In the genomic region with DNA sequence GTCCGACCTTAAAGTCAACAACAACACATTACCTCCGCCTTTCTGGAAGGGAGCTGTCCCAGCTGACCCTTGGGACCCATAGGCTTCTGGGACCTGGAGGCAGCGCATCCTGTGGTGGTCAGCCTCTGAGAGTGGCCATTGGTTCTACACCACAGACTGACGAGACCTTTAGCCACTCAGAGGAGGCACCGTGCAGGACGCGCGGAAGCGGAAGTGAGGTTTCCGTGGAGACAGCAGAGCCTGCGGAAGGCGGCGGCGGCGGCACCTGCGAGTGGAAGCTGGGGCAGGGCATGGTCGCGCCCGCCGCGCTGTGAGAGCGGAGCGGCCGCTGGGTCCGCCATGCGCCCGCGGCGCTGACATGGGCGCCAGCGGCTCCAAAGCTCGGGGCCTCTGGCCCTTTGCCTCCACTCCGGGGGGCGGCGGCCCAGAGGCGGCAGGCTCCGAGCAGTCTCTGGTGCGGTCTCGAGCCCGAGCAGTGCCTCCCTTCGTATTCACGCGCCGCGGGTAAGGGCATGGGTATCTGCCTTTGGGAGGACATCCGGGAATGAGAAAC, we compare ENCODE assay signal across 7 mouse cellular contexts. TPM values are rescaled to one million over a fixed set of nuclear protein-coding genes. Genes with fewer than 3 reads are reported as not detected.
A peak's percentile ranks its signal among the peaks of the same experiment; 100 is the strongest.
DNase-seq lines count a peak whose midpoint lies in the region; ATAC-seq lines count a peak whose summit lies in the region.

A gene (plus strand): TSS at position 227 of the 553 bp plus-strand sequence.

- ATAC-seq in inflammation-experienced regulatory T-cells, adult 6 months = peak; percentile 97
- peak; percentile 91 for ATAC-seq in megakaryocyte-erythroid progenitor cell, adult 5-6 weeks (replicated peaks; ENCODE audit: low FRiP score, low TSS enrichment, poor library complexity, severe bottlenecking)

- intact Hi-C loops in left cerebral cortex, postnatal 10 days (cut with DNase I) = no loop called here

- DNase-seq in adrenal gland, adult (ENCODE audit: inconsistent age in 2 of 2, low spot score in 1 of 2) = peak; percentile 96 to 98
- peak; percentile 98 for DNase-seq in embryo, embryonic 10 days (ENCODE audit: low spot score)
- peak; percentile 87 for DNase-seq in gastrocnemius, postnatal 10 days
- peak; percentile 95 to 96 for DNase-seq in left cerebral cortex, postnatal 10 days (ENCODE audit: extremely low spot score in 1 of 2, low spot score in 2 of 2)
- DNase-seq in right cerebral cortex, postnatal 4 days = peak; percentile 87

RNA-seq across cellular contexts. Expression of the gene that starts here (rescaled TPM):
- total RNA-seq in gastrocnemius, postnatal 10 days (2021) = 10 to 100 TPM; 18.7 to 20.9 TPM
- 1 to 10 TPM; 5.3 to 8.5 (median 7.7) TPM for polyA plus RNA-seq in inflammation-experienced regulatory T-cells, adult 6 months (2017; shearing (Covaris generic))
- 10 to 100 TPM; 71.6 to 76.6 TPM for total RNA-seq in left cerebral cortex, postnatal 10 days (2021)
- 27.2 and 33.6 TPM in 2 replicates for total RNA-seq in megakaryocyte-erythroid progenitor cell, adult 5-6 weeks (2014; fragmentation: Nextera tagmentation)
- 15.6 and 26.1 TPM in 2 replicates for total RNA-seq in megakaryocyte-erythroid progenitor cell, adult 5-6 weeks (2017)

Comparison
In these comparisons a context has a peak if more than half of its experiments do, and no peak if none do; other contexts are left out.
1. Peak in every context shown above with its lines: DNase-seq and ATAC-seq.